Mouse (Mus musculus) kidney, adult 8-10 months (tissue): ENCODE data around the gene Usp18.
A peak's percentile ranks its signal among the peaks of the same experiment; 100 is the strongest.

Experiments used
- DNase-seq, 2 experiments: peaks; one replicate each; pipeline ENCODE4 v3.0.0; 2022

The Usp18 gene

DNA sequence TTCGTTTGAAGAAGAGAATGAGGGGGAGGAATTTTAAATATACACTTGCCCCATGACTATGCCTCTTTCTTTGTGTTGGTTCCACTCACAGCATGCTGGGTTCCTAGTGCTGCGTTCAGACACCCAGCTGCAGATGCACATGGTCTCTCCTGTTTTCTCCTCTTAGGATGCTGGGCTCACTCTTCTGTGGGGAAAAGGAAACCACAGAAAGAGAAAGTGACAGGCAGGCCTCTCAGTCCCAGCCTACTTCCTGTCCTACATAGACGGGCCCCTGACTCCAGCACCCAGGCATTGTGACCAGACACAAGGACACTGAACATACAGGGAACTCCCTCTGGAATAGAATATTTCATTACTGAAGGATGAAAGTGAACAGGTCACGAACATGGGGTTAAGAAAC, 19.7 kb upstream of the Usp18 start:
- DNase-seq = no peak

DNA sequence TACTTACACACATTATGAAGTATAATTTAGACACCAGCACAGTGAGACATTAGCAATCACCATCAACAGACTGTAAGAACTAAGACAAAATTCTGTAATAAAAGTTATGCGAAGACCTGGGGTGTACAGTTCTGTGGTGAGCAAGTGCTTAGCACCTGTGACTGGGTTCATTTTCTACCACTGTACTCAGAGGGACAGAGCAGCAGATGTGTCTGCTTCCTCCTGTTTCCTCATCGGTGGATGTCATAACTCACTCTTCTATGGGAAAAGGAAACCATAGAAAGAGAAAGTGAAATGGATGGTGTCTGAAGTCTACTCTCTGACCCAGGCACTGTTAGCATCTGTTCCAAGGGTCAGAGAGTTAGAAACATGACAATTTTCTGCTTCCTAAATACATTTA, 19.0 kb upstream of the Usp18 start:
- DNase-seq = no peak

DNA sequence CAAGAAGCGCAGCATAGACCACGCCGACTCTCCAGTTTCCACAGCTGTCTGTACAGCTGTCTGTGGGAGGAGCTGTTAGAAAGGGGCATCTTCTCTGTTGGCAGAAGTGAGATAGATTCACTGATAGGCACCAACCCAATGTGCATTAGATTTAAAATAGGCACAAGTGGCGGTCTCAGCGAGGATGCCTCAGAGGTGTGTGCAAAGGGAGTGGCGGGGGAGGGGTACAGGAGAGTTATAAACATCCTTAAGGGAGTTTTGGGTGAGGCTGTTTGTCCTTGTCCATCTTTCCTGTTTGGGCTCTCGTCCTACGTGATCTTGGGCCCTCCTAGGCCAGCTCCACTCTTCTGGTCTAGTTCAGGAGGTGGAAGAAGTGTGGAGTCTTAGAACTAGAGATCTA, 17.3 kb upstream of the Usp18 start:
- DNase-seq = no peak

DNA sequence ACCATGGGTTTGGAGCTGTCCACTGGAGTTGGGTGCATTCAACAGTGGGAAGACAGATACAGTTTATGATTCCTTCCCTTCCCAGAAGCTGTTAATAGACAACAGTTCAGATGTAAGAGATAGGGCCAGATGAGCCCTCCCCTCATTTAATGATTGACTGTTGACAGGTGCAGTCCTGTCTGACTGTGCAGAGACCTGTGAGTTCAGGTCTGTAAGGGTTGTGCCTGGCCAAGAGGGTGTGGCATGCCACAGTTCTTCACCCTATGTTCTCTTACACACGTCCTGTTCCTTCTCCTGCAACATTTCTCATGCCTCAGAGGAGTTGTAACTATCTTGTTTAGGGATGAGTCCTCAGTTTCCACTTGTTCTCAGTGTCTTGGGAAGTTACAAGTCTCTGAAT, 13.1 kb upstream of the Usp18 start:
- no peak for DNase-seq

DNA sequence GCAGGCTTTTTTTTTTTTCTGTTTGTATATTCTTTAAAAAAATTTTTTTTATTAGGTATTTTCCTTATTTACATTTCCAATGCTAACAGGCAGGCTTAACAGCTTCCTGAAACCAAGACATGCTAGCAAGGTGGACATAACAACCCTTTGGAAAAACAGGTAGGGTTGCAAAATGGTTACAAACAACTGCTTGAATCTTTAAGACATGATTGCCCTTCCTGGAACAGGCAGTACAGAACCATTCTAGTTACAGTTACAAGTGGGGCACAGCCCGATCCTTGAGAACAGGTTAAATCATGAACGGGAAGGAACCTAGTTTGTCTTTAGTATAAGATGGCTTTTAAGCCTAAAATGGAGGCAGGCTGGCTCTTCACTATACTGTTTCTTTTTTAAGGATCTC, 9.3 kb upstream of the Usp18 start:
- DNase-seq = no peak

DNA sequence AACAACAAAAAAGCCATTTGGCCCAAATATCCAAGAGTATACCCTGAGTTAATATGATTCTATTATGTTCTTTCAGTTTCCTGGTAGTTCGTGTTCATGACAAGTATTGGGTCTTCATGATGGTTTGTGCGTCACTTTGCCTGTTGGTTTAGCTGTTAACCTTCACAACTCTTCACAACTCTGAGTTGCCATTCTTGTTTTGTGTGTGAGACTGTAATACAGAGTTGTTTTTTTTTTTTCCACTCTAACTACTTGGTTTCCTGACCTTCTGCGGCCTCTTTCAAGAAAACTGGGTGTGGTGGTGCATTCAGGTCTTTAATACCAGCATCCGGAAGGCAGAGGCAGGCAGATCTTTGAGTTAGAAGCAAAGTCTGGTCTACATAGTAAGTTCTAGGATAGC, 7.5 kb upstream of the Usp18 start:
- no peak for DNase-seq

DNA sequence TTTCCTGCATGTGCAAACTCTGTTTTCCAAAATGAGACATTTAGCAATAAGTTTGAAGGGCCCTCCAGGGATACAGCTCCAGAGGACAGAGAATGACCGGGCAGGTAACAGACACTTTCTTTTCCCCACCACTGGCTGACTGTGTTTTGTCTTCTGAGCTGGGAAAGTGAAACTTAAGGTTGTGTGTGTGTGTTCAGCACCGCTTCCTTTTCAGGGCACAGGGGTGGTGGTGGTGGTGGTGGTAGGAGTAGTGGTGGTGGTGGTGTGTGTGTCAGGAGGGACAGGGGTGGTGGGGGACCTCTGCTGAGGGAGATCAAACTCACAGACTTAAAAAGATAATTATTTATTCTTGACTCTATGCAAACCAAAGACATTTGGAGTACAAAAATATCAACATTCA, 3.9 kb upstream of the Usp18 start:
- no peak for DNase-seq

DNA sequence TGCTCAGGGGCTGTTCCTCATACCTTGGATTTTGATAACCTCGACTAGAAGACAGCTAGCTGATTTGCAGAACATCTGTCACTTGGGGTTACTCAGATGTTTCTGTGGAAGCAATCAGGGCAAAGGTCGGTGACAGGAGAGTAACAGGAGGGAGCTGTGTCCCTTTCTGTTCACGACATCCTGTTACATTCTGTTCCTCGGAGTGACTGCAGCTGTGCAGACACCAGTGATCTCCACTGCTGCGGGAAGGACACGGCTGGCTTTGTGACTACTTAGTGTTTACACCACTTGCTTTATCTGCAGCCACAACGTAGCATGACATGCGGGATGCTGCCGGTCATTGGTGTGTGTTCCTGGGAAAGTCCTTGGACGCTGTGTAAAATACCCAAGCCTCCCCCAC, 2.5 kb upstream of the Usp18 start:
- DNase-seq = no peak

DNA sequence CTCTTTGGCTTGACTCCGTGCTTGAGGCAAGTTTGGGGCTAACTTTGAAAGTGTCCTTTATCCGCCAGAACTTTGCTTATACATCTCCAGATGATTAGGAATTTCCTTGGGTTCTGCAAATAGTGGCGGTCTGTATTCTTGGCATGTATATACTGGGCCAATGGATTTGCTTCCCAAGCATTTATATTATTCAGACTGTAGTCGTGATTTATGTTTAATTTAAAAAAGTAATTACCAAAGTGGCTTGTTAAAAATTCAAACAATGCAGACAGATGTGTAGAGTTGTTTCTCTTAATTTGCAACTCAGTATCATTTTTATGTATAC, 293 bp downstream of the Usp18 start:
- no peak for DNase-seq

DNA sequence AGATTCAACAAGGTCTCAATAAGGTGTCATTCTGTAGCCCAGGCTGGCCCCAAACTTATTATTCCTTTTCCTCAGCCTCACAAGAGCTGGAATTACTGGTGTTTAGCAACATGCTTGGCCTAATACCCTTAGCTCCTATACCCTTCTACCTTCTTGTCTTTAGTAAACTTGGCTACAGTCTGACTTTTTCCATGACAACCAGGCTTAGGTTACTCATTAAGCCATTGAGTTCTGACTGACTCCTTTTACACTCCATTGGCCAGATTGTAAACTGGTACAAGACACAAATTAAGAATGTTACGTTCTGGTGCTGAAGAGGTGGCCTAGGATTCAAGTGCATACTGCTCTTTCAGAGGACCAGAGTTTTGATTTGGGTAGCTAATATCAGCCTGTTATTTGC, 4.7 kb downstream of the Usp18 start:
- peak in 1 of 2 experiments; percentile 69 for DNase-seq

DNA sequence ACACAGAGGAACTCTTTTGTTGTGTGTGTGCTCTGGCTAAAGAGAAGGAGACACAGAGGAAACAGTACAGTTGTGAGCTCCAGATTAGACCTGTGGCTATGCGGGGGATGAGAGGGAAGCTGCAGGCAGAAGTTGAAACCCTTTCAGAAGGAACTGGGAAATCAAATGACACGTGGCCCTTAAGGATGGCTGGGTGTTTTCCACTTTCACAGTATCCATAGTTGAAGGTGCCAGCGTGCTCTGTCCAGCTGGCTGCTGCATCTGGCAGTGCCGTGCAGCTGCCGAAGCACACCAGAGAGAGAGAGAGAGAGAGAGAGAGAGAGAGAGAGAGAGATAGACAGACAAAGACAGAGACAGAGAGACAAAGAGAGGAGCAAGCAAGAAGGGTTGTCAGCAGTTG, 5.5 kb downstream of the Usp18 start:
- no peak for DNase-seq

DNA sequence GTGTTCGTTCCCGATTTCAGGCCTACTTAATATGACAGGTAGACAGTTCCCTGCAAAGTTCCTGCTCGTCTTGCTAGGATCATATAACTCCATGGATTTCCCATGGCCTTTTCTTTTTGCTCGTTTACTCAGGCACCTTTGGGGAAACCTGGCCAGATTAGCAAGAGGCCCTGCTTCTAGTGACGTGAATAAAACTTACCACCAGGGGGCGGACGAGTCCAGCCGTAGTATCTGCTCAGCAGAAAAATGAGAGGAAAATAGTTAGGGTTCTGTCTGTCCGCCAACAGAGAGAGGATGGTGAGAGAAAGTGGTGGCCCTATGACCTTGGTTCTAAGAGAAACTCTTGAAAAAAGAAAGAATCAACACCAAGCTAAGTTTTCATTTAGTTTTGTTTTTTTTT, 14.8 kb downstream of the Usp18 start:
- DNase-seq = peak; percentile 45 to 82

DNA sequence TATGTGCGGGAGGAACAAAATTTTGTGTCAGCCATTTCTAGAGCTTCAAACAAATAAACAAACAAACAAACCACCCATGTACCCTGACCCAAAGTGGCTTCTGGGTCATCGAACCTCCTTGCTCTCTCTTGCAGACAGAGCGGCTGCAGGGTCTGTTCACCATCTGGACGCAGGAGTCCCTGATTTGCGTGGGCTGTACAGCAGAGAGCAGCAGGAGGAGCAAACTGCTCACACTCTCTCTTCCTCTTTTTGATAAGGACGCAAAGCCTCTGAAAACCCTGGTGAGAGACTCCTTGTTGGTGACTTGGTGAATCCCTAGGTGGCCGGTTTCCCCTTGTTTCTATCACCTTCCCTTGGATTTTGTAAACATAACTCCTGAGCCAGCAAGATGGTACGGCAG, 15.5 kb downstream of the Usp18 start:
- no peak for DNase-seq

DNA sequence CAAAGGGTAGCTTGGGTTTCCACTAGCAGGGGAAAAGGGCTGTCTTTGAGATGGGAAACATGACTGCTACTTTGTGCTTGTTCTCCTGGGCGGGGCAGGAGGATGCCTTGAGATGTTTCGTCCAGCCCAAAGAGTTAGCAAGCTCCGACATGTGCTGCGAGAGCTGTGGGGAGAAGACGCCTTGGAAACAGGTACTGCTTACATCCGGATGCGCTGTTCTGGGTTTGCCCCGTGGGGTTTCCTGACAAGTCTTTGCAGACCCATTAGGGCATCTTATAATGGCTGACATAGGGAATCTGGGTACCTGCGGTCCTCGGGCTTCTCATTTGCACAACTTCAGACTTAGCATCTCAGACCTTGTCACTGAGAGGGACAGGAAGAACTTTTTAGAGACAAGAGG, 16.3 kb downstream of the Usp18 start:
- DNase-seq = no peak

DNA sequence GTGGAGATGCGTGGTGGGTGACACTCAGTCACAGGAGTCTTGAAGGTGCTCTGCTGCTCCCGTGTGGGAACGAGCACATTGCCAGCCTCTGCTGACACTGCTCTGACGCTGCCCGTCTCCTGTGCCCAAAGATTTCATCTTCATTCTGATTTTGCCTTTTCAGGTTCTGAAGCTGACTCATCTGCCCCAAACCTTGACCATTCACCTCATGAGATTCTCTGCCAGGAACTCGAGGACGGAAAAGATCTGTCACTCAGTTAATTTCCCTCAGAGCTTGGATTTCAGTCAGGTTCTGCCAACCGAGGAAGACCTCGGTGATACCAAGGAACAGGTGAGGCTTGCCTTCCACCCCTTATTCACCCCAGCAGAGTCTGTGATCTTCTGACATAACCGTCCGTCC, 16.8 kb downstream of the Usp18 start:
- DNase-seq = no peak

DNA sequence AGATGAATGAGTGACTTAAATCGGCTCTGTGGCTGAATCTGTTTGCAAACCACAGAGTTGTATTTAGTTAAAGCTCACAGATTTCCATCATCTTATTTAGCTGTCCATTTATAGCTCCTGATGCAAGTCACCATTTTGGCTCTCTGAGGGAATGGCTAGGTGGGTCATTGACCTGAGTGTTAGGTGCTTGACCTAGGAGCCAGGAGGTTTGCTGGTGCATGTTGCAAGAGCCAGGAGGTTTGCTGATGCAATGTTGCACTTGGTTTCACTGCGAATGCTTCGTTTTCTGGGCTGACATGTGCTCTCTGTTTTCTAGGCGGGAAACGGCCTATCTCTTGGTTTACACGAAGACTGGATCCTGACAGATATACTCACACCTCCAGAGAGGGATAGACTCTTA, 24.4 kb downstream of the Usp18 start:
- no peak for DNase-seq

DNA sequence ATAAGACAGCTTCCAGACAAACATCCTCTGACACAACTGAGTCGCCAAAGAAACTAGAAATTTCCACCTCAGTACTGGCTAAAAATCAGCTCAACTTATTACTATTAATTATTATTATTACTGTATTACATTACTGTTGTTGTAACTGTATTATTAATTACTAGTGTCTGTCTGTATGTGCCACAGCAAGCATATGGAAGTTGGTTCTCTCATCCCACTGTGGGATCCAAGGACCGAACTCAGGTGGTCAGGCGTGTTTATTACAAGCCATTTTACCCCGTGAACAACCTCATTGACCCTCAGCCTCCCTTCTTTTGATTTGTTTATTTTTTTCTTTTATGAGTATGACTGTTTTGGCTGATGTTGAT, 26.0 kb downstream of the Usp18 start:
- no peak for DNase-seq

DNA sequence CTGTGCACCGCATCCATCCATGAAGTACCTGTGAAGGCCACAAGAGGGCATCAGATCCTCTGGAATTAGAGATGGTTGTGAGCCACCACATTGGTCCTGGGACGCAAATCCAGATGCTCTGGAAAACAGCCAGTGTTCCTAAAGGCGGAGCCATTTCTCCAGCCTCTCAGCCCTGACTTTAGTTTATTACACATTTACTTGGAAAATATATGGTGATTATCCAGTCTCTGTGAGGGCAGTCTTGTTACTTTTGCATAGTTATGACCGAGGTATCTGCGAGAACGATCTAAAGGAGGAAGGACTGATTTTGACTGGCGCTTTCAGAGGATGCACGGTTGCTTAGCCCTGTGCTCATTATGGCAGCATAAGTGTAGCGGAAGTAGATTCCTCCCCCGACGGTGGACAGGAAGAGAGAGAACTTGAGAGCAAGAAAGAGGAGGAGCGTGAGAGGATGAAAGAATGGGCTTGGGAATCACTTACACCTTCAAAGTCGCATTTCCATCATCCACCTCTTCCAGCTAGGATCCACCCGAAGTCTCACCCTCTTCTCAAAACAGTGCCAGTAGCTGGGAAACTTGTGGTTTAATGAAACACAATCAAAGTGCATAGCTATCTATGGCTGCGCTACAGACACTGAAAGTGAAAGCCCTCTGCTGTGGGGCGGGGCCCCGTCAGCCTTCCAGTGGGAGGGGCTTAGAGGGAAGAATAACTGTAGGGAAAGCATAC, 26.5 kb downstream of the Usp18 start:
- peak; percentile 73 to 91 for DNase-seq

DNA sequence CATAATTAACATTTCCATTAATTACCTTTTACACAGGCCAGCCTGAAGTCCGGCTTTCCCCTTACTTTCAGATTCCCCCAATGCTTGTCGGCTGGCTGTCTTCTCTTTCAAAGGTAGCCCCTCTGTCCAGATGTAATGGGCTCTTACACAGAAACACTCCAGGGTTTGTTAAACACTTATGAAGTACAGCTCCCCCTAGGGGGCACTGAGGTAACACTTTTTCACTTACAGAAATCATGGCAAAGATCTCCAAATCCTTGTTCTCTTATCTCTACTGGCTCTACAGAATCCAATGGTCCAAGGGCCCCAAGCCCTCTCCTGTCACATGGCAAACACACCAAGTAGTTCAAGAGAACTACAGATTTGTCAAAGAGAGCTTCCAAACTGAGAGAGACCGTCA, 28.6 kb downstream of the Usp18 start:
- peak; percentile 24 to 60 for DNase-seq

DNA sequence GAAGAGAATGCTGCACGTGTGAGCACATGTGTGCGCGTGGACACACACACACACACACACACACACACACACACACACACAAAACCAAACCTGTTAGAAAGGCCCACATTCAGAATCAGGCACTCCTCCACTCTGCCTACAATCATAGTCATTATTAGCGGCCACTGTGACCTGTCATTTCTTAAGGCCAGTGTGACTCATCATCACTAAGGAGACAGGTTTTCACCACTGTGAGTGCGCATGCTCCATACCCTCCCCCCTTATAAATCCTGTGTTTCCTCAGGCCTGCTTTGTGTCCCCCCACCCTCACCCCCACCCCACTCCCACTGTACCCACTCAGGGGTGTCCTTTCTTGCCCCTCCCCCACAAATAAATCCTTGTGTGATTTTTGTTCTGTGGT, 38.4 kb downstream of the Usp18 start:
- no peak for DNase-seq

DNA sequence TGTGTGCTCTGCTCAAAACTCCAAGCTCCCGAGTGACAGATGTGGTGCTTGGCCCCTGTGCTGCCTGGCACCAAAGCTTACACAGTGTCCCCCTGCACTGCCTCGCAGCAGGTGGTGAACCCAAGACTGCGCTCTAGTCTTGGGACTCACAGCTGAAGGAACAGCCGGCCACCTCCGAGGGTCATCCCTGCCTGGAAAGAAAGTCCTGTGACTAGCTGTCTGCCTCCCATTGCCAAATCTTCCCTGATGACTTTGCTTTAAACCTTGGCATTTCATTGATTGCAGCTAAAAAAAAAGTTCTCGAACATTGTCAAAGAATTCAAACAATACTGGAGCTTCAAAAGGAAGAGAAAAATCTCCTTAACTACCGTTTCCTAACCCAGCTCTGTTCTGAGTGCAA, 53.6 kb downstream of the Usp18 start:
- no peak for DNase-seq

DNA sequence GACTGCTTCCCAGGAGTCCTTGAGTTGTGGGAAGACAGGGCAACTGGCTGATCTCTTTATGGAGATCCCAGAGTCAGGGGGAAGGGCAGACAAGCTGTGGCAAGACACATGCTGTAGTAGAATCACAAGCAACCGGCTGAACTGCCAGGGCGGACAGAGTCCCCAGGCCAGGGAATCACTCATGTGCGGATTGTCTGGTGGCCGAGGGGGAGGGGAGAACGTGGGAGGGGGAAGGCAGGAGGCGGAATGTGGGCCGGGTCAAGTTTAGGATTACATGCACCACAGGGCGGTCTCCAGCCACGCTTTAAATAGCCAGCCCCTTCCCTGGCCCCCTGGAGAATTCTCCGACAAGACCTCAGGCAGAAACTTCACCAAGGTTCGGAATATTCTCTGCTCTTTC, 54.2 kb downstream of the Usp18 start, which contains the start of gene Slc6a13:
Gene Slc6a13, plus strand, starts transcription at position 274 of the 400 bp plus-strand sequence.
- DNase-seq = peak; percentile 70 to 75

DNA sequence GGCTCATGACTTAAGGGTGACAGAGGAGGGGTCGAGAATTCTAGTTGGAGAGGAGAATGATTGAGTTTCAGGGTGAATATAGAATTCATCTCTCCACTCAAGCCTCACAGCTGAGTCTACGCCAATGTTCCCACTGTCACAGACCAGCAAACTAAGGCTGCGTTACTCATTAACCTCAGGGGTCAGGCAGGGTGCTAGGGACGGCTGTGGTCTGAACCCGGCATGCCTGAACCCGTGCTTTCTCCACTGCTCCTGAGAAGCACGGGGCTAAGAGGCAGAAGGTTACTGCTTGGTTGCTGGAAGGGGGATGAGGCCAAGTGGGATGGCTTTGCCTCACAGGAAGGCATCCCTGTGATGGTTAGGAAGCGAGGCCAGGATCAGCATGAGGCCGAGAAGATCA, 54.8 kb downstream of the Usp18 start:
- peak; percentile 84 to 90 for DNase-seq

DNA sequence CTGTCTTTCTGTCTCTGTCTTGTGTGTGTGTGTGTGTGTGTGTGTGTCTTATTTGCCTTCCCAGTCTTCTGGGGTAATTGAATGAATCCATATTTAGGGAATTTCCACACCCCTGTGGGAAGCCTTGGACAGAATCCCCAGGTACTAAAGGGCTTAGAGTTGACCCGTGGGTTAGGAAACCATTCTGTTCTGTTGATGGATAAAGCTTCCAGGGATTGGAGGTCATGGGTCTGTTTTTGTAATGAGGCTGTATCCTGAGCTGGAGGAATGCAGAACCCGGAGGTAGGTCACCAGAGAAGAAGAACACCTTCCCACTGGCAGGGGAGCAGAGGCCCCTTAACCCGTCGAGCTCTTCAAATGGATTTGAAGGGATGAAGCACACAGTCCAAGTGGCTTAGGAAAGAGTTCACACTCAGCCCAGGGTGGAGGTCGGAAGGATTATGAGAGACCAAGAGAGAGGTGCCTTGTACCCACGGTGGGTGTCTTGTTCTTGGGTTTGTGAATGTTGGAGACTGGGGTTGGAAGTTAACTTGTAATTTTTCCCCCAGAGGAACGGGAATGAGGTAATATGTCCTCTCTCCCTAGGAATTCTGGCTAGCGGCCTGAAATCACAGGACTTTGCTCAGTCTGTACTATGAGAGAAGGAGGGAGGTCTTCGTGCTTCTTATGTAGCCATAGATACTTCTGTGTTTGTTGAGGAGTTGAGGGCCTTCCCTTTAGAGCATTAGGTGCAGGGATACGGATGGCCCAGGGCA, 57.9 kb downstream of the Usp18 start:
- peak; percentile 77 to 79 for DNase-seq

DNA sequence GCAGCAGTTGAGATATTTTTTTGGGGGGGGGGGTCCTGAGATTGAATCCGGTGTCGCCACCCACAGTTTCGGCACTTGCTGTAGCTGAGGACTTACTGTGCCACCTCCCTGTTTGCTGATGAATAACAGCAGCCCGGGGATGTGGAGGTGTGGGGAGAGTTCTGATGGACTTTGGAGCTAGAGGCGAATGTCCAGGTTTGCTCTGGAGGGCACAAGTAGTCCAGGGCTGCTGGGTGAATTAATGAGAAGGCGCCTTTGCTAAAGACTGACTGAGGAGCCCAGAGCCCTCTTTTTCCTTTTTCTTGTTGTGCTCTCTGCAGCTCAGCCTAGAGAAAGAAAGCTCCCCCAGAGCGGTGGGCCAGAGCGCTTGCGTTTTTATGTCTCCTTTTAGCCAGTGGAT, 58.9 kb downstream of the Usp18 start:
- DNase-seq = peak; percentile 85
